Mouse (Mus musculus) limb, embryonic 11.5 days (tissue): ENCODE measurements at regions not wholly inside any gene's neighbourhood (a gene's known extent, or its start where the extent isn't known, plus 50 kb on each side); places are given as distances from the start of the nearest gene placed in this dataset.
"Not testable (repeated sequence)": the region's sequence is repeated elsewhere in the genome, so short reads cannot be mapped to it uniquely, and the experiment has no call there.

Experiments
- ATAC-seq: fragments of 200-750 bp; cut with Nextera tagmentation; 2 replicates; pipeline ENCODE4 v1.8.0; 2017; ENCODE audit warnings: low read depth; ENCODE audit not compliant: insufficient number of reproducible peaks, low FRiP score, low TSS enrichment
- DNase-seq: peaks from one replicate; pipeline ENCODE4 v3.0.0-alpha.2; 2015; ENCODE audit warnings: low spot score
- H3K27ac ChIP-seq: fragments of 300-500 bp; sonication (generic); replicated peaks from 2 replicates; pipeline ENCODE4 v1.5.1; 2014; ENCODE audit warnings: low read depth, mild to moderate bottlenecking, low read length
- H3K27me3 ChIP-seq: fragments of 300-500 bp; sonication (generic); 2 replicates; pipeline ENCODE4 v1.6.1; 2014; ENCODE audit warnings: mild to moderate bottlenecking, low read length, mixed read lengths; ENCODE audit not compliant: control insufficient read depth, insufficient read depth
- H3K36me3 ChIP-seq: fragments of 300-500 bp; sonication (generic); 2 replicates; pipeline ENCODE4 v1.6.1; 2014; ENCODE audit warnings: mild to moderate bottlenecking, low read length, moderate library complexity, mixed read lengths; ENCODE audit not compliant: control insufficient read depth, insufficient read depth
- H3K4me1 ChIP-seq: fragments of 300-500 bp; sonication (generic); 2 replicates; pipeline ENCODE4 v1.6.1; 2014; ENCODE audit warnings: low read length, mixed read lengths; ENCODE audit not compliant: control insufficient read depth, insufficient read depth
- H3K4me2 ChIP-seq: fragments of 300-500 bp; sonication (generic); 2 replicates; pipeline ENCODE4 v1.6.1; 2014; ENCODE audit warnings: low read depth, mild to moderate bottlenecking, moderate library complexity; ENCODE audit not compliant: severe bottlenecking
- H3K4me3 ChIP-seq: fragments of 300-500 bp; sonication (generic); 2 replicates; pipeline ENCODE4 v1.5.1; 2014; ENCODE audit warnings: low read depth, low read length
- H3K9ac ChIP-seq: fragments of 300-500 bp; sonication (generic); 2 replicates; pipeline ENCODE4 v1.6.1; 2014; ENCODE audit warnings: mild to moderate bottlenecking, low read length
- H3K9me3 ChIP-seq: fragments of 300-500 bp; sonication (generic); 2 replicates; pipeline ENCODE4 v1.6.1; 2016; ENCODE audit warnings: low read length; ENCODE audit not compliant: control insufficient read depth
- WGBS: fragments of 180-500 bp; shearing (Covaris S2); extraction: QIAGEN DNeasy Blood & Tissue Kit; methylation state at CpG from one replicate; pipeline ENCODE4 v1.1.7; 2014; 5-methylcytosine and 5-hydroxymethylcytosine counted together

DNA sequence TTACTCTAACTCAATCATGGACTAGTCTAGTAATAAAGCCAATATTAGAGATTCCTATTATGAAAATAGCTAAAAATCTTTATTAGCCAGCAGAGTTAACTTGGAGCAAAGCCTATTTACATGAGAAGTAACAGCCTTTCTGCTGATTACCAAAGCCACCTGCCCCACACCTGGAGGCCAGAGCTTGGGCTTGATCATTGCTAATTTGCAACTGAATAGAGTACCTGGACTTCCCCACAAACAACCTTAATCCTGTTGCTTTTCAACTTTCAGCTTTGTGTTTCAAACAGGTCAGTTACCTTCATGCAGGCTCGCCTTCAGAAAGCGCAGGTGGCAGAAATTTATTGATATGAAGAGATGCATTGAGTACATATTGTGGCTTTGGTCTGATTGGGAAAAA is 163.3 kb downstream of the Teddm3 start:
- no peaks in the 10 kb centered on the region for H3K4me1 ChIP-seq
- WGBS, result 87% methylated on average over 2 of the region's 2 CpGs
- no peaks in the 10 kb centered on the region for H3K36me3 ChIP-seq
- H3K27me3 ChIP-seq, result no peaks in the 10 kb centered on the region
- H3K4me2 ChIP-seq, result no peak overlapping the region; the same call in 1 of the 2 replicates
- no peak overlapping the region for H3K9ac ChIP-seq
- H3K27ac ChIP-seq, result no peak overlapping the region
- no peaks in the 10 kb centered on the region for H3K9me3 ChIP-seq
- H3K4me3 ChIP-seq, result no peak overlapping the region
- ATAC-seq, result no peak
- no peak for DNase-seq

DNA sequence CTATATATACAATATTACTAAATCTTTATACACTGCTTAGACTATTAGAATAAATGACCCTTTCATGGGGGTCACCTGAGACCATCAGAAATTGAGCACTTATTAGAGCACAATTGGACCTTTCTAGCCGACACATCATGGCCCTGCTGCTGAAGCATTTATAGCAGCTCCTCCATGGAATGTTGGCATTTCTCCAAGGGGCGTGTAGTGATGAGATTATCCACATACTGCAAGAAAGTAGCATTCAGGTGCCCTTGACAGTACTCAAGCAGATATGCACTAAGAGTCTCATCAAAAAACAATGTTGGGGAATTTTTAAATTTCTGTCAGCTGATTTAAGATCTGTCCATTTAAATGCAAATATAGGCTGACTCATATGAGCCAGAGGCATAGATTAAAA is 178.4 kb downstream of the Teddm3 start:
- Histone ChIP-seq H3K4me3 (no peak overlapping the region), H3K4me1 (peaks cover 5% of the 10 kb centered on the region; the same call in 1 of the 2 replicates), H3K4me2 (no peak overlapping the region), H3K9ac (no peak overlapping the region), H3K36me3 (no peaks in the 10 kb centered on the region), H3K27me3 (no peaks in the 10 kb centered on the region), H3K27ac (no peak overlapping the region), H3K9me3 (no peaks in the 10 kb centered on the region)
- ATAC-seq, result no peak
- 69% methylated on average over 2 of the region's 2 CpGs for WGBS
- no peak for DNase-seq

DNA sequence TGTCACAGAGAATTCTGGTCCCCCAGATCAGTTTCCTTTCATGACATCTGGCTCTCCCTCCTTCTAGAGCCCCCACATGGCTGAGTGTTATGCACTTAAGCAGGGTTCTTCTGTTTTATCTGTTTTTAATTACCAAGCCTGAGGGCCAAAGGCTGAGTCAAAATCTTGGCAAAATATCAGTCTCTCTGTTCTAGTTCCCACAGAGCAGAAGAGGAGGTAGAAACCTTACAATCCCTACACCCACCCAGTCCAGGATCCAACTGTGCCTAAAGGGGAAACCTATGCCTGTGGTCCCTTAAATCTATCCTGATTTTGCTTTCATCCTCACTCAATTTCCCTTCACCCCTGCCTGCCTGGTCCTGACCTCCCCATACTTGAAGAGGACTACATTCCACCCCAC is 181.4 kb downstream of the Teddm3 start:
- ATAC-seq (no peak), DNase-seq (no peak)
- Histone ChIP-seq H3K4me2 (no peak overlapping the region), H3K36me3 (no peaks in the 10 kb centered on the region), H3K9ac (no peak overlapping the region), H3K4me3 (no peak overlapping the region), H3K27me3 (no peaks in the 10 kb centered on the region), H3K27ac (no peak overlapping the region), H3K4me1 (peaks cover 5% of the 10 kb centered on the region; the same call in 1 of the 2 replicates), H3K9me3 (no peaks in the 10 kb centered on the region)

GRCm38 (mm10) chr16:20958905-20959304 is 194.9 kb downstream of the Teddm3 start:
- DNase-seq (no peak), ATAC-seq (no peak)
- 80% methylated on average over 10 of the region's 10 CpGs for WGBS
- no peak overlapping the region for H3K9ac ChIP-seq
- H3K4me3 ChIP-seq, result no peak overlapping the region
- H3K4me2 ChIP-seq, result no peak overlapping the region
- H3K36me3 ChIP-seq, result no peaks in the 10 kb centered on the region
- no peaks in the 10 kb centered on the region for H3K9me3 ChIP-seq
- H3K27me3 ChIP-seq, result no peaks in the 10 kb centered on the region
- no peak overlapping the region for H3K27ac ChIP-seq
- no peaks in the 10 kb centered on the region for H3K4me1 ChIP-seq

GRCm38 (mm10) chr16:20936722-20937121 is 202.4 kb upstream of the Thpo start:
- H3K36me3 ChIP-seq, result no peaks in the 10 kb centered on the region
- H3K27me3 ChIP-seq, result no peaks in the 10 kb centered on the region
- no peak for DNase-seq
- 24% methylated on average over 1 of the region's 1 CpGs for WGBS
- no peak overlapping the region for H3K9ac ChIP-seq
- no peak overlapping the region for H3K4me2 ChIP-seq
- no peak for ATAC-seq
- no peak overlapping the region for H3K4me3 ChIP-seq
- H3K4me1 ChIP-seq, result peaks cover 3% of the 10 kb centered on the region; the same call in 1 of the 2 replicates
- H3K27ac ChIP-seq, result no peak overlapping the region
- no peaks in the 10 kb centered on the region for H3K9me3 ChIP-seq

- not testable (repeated sequence) for H3K36me3 ChIP-seq, H3K27me3 ChIP-seq, H3K27ac ChIP-seq, H3K4me3 ChIP-seq, H3K4me2 ChIP-seq, H3K9me3 ChIP-seq, ATAC-seq, H3K4me1 ChIP-seq, DNase-seq, H3K9ac ChIP-seq
Measured at GRCm38 (mm10) chr16:20934846-20935245, 200.5 kb upstream of the Thpo start.

- DNase-seq, H3K27me3 ChIP-seq, ATAC-seq, H3K4me3 ChIP-seq, H3K9me3 ChIP-seq, H3K36me3 ChIP-seq, H3K9ac ChIP-seq, H3K4me2 ChIP-seq, H3K27ac ChIP-seq, H3K4me1 ChIP-seq: not testable (repeated sequence)
- WGBS, result 90% methylated on average over 5 of the region's 5 CpGs
Measured at GRCm38 (mm10) chr16:20930003-20930402, 195.7 kb upstream of the Thpo start.

- H3K9ac ChIP-seq, H3K4me2 ChIP-seq, H3K9me3 ChIP-seq, H3K27me3 ChIP-seq, H3K4me3 ChIP-seq, DNase-seq, ATAC-seq, H3K4me1 ChIP-seq, H3K27ac ChIP-seq, H3K36me3 ChIP-seq: not testable (repeated sequence)
Measured at GRCm38 (mm10) chr16:20925776-20926175, 191.5 kb upstream of the Thpo start.

DNA sequence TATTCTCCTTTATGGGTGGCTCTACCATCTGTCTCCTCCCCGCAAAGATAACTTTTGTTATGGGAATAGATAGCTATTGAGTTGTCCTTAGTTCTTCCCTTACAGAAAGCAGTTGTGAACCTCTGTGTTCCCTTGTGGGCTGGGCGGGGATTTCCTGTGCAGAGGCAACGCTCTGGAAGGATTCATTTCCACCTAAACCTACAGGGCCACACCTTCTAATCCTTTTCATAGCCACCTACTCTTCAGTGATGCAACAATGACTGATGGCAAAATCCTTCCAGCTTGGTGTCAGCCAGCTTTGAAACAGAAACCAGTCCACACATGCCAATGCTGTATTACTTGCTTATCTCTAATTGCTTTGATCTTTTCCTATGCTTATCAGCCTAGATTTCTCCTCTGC is 176.6 kb upstream of the Thpo start:
- H3K4me2 ChIP-seq, H3K9ac ChIP-seq, ATAC-seq, H3K4me1 ChIP-seq, DNase-seq, H3K36me3 ChIP-seq, H3K27ac ChIP-seq, H3K9me3 ChIP-seq, H3K27me3 ChIP-seq, H3K4me3 ChIP-seq: not testable (repeated sequence)
- 86% methylated on average over 3 of the region's 3 CpGs for WGBS
